Mouse (Mus musculus): ENCODE measurements around the gene Col9a1.

The Col9a1 gene

DNA sequence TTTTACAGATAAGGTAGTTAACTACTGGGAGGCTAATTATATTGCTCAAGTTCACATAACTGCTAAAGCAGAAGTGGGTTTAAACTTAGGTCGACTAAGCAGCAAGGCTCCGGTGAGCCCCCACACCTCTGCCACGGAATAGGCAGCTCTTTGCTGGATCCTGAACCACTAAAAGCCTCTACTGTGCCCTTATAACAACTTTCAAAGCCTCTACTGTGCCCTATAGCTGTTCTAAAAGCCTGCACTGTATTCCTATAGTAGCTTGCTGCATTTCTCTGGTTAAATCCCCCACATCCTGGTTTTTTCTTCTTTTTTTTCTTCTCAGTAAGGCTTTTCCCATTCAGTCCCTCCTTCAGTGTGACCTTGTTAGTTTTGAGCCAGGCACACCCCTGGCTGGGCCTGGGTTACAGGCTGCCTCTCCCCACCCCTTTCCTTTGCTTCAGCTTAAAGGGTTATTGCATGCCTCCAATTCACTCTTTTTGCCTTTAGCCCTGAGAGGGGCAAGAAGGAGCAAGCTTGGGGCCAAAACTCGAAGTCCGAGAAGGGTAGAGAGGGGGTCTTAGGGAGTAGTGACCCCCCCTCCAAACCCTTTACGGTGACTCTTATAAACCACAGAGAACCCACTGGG lies at the start of gene Col9a1:
TSS of gene Col9a1 (plus strand) at position 387 of the 628 bp plus-strand sequence.
- no peak for DNase-seq

DNA sequence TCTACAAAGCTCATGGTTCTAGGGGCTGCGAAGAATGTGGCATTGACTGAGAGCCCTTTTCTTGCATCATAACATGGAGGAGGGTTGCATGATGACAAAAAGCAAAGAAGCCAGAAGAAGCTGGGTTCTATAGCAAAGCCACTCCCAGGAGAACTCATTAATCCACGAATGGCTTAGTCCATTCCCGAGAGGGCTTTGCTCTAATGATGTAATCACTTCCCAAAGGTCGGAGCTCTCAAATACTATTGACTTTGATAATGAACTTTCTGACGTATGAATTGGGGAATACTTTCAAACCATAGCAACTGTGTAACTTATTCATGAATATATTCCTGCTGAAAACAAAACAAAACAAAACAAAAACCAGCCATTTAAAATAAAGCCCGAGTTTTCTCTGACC lies 49.5 kb upstream of the Col9a1 start:
- DNase-seq: no peak

DNA sequence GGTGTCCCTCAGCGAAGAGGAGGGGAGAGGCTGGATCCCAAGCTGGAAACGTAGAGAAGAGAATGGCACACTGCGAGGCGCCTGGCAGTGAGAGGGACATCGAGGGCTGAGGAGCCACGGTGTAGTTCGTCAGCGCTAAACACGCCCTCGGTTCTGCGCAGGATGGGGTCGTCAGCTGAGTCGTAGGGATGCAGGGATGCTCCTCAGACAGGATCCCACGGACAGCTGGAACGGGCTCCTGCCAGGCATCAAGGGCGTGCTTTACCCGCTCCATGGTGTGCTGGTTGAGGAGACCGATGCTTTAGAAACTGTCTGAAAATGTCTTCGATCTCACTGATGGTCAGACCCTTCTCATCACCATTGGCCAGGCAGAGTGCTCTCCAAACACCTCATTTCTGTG lies 43.6 kb upstream of the Col9a1 start:
- no peak for DNase-seq

DNA sequence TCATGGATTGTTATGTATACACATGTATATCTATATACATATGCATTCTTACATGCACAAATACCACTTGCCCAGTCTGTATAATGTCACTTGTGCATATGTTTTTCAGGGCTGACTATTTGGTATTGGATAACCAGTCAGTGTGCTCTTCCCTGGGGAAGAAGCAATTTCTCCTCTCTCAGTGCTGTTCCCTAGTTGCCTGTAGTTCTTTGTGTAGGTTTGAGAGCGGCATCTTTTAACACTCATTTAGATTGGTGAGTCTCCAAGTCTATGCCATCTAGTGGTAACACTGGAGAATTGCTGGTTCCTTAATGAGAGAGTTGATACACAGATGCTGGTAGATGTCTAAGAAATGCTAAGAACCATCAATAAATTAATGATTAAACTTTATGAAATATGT lies 42.6 kb upstream of the Col9a1 start:
- no peak for DNase-seq

- DNase-seq: peak; percentile 8
Observed at GRCm38 (mm10) chr1:24137133-24137532, 40.3 kb upstream of the Col9a1 start.

DNA sequence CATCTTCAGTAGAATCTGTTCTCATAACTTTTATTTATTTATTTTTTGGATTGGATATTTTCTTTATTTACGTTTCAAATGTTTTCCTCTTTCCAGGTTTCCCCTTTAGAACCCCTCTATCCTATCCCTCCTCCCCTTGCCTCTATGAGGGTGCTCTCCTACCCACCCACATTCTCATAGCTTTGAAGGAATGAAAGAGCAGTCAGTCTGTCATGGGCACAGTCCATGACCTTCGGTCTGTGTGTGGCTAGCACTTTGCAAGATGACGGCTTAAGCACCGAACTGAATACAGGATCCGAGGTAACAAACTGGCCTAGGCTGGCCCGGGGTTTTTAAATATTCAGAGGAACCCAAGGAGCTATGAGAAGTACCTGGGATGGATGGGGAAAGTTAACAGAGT lies 36.9 kb upstream of the Col9a1 start:
- DNase-seq: no peak

DNA sequence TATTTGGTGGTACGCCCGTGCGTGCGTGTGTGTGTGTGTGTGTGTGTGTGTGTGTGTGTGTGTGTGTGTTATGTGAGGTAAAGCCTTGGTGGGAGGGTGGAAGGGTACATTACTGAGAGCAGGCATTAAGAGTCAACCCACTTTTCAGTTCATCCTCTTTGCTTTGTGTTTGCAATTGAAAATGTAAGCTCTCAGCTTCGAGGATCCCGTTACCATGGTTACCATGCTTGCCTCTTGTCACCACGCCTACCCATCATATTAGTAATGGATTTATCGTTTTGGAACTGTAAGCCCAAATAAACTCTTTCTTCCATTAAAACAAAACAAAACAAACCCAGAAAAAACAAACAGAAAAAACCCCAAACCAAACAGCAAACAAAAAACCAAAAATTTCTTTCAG lies 33.9 kb upstream of the Col9a1 start:
- DNase-seq: no peak

DNA sequence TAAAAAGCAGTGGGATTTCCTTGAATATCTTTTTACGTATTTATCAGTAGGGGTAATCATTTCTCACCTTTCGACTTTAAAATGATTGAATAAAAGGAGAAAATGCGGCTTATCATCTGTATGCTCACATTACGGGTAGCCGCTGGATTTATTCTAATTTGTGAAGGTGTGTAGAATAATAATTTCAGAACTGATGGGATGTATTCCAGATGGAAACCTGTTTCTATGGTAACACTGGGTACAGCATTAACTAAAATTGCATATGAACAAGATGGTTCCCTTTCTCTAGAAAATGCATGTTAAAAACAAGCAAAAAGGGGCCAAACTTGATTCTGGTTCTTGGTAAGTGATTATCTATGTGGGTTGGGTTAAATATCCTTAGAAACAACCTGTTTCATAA lies 19.7 kb upstream of the Col9a1 start:
- no peak for DNase-seq

DNA sequence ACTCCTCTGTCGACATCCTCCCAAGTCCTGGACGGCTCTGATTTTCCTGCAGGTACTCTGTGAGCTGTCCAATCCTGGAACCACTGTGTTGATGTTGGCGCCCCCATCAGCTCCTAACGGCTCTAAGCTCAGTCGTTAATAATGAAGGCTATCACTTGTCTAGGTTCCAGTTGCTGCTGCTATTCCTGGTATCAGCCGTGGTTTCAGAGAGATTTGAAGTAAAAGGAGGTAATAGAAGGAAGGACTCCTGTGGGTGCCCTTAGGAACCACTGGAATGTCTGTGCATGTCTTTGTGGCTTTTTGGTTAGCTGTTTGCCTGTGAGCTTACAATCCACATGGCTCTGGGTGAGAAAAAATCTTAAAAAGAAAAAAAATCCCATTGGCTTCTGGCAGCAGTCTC lies 8.0 kb upstream of the Col9a1 start:
- no peak for DNase-seq

- DNase-seq: no peak
Observed at GRCm38 (mm10) chr1:24171205-24171866, 6.1 kb upstream of the Col9a1 start.

DNA sequence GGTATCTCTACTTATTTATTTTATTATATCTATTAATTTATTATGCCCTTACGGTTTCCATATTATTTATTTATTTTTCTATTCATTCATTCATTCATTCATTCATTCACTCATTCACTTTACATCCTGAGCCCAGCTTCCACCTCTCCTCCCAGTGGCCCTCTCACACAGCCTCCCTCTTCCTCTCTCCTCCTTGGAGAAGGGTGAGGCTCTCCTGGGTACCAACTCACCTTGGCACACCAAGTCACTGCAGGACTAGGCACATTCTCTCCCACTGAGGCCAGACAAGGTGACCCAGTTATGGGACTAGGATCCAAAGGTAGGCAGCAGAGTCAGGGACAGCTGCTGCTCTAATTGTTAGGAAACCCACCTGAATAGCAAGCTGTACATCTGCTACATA lies 5.5 kb upstream of the Col9a1 start:
- no peak for DNase-seq

DNA sequence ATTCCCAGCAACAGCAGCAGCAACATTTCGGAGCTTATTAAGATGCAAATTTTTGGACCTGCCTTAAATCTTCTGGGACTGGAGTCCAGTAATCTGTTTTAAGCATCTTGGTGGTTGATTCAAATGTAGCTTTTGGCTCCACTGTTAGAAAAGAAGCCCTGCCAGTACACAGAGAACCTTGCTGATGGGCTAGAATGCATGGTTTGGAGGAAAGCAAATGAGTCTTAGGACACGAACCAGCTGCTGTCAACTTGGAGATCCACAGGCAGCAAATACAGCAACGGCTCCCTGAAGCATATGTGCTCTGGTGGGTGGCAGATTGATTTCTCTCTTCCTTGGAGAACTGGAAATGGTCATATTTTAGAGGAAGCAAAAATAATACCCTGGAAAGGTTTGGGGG lies 4.8 kb upstream of the Col9a1 start:
- DNase-seq: no peak

- DNase-seq: no peak
Observed at GRCm38 (mm10) chr1:24175761-24176160, 1.6 kb upstream of the Col9a1 start.

GRCm38 (mm10) chr1:24179856-24180255 lies 2.4 kb downstream of the Col9a1 start:
- no peak for DNase-seq

GRCm38 (mm10) chr1:24184981-24185380 lies 7.6 kb downstream of the Col9a1 start:
- DNase-seq: no peak

DNA sequence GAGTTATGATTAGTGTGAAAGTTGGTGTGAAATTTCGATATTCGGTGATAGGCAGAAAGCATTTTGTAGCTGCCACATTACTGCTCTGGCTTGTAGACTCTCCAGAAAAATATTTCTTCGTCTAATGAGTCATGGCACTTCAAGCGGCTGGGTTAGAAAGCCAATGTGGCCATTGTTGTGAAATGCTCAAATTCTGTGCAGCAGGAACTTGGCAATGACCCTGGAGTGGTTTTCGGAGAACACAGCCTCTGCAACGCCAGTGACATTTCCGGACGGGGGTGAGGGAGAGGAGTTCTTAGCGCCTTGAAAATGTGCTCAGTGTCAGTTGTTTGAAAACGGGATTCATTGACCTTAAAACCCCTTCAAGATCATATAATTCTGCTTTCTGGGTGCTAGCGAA lies 9.6 kb downstream of the Col9a1 start:
- DNase-seq: no peak

DNA sequence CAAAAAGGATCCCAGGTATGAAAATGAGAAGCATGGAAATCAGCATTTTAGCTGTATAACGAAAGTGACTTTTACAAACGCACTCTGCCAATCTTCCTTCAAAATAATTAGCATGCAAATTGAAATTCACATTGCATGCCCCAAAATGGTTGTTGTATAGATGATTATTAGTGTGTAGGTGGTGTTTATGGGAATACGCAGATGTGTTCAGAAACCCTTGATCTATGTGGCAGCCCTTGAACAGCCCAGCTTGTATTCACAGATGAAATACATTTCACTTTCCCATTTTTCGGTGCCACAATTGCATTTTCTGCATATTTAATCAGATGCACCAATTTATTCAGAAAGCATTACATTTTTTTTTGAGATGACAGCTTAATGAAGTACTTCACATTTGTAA lies 14.3 kb downstream of the Col9a1 start:
- DNase-seq: no peak

GRCm38 (mm10) chr1:24194111-24194510 lies 16.7 kb downstream of the Col9a1 start:
- no peak for DNase-seq

GRCm38 (mm10) chr1:24195070-24195840 lies 17.8 kb downstream of the Col9a1 start:
- DNase-seq: no peak

GRCm38 (mm10) chr1:24195951-24196517 lies 18.6 kb downstream of the Col9a1 start:
- DNase-seq: no peak

DNA sequence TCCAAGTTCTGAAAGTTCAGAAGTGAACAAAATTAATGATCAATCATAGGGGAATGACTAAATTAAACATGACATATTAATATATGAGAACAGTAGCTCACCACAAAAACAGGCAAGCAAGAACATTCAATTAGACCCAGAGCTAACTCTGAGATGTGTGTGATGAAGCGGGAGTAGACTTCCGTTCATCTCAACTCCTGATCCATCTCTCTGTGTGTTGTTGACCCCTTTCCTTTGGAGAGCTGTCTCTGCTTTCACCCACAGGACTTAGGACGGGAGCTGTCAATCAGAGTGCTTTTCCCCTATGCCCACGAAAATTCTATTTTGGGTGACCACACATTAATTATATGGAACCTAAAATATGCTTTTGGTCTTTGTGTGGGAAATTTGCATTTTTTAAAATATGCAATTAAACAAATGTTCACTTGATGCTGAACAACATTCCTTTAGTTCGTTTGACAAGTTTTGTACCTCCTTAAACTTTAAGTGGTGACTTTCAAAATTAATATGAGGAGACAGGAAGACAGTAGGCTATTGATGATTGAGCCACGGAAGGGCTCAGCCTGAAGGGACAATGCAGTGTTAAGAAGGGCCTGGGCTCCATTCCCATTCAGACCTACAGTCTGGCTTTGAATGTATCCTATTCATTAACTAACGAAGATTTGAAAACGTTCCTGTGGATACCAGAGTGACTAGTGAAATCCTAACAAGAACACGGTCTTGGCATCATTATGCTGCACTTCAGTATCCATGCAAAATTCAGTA lies 34.4 kb downstream of the Col9a1 start:
- DNase-seq: no peak

DNA sequence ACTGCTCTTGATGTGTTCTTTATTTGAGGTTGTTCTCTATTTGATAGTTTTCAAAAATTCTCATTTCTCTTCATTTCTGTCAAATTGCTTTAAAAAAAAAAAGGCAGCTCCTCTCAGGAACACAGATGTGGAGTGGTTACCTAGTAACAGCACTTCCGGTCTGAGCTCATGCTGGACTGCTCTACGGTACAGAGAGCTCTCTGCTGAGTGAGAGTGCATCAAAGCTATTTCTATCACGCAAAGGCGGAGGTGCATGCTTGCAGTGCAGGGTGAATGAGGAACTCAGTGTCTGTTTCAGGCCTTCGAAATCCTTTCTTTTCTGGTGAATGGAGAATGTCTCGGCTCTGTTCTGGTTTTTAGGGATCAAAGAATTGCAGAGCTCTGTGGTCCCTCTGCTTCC lies 41.6 kb downstream of the Col9a1 start:
- no peak for DNase-seq

DNA sequence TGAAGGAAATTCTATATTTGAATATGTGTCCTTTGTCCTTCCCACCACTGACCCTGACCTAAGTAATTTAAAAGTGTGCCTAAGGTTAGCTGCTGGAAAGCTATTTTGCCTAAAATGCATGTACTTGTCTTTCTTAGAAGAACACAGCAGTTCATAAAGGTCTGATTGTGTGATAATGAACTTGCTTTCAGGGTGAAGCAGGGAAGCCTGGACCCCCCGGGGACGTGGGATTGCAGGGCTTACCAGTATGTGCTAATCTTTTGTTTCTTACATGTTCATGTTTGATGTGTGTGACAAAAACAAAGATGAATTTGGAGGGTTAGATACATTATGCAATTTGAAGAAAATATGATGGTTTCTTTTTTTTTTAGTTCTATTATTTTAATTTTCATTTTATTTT lies 44.8 kb downstream of the Col9a1 start:
- no peak for DNase-seq

All from thymus, postnatal 36 days (tissue).